Mouse (Mus musculus) neural tube, embryonic 11.5 days (tissue): ENCODE measurements around the gene Rnf216. TPM values are rescaled to one million over a fixed set of nuclear protein-coding genes. Genes with fewer than 3 reads are reported as not detected.

Experiments used
- ATAC-seq: fragments of 200-750 bp; cut with Nextera tagmentation; 2 replicates; pipeline ENCODE4 v1.8.0; 2017; ENCODE audit warnings: moderate number of reproducible peaks, mild to moderate bottlenecking, moderate TSS enrichment, moderate library complexity; ENCODE audit not compliant: insufficient read depth, low FRiP score, low TSS enrichment
- DNase-seq: peaks from one replicate; pipeline ENCODE4 v3.0.0-alpha.2; 2015; ENCODE audit warnings: low spot score
- H3K27ac ChIP-seq: fragments of 300-500 bp; sonication (generic); 2 replicates; pipeline ENCODE4 v1.5.1; 2014; ENCODE audit warnings: low read depth, mild to moderate bottlenecking, low read length
- H3K27me3 ChIP-seq: fragments of 300-500 bp; sonication (generic); 2 replicates; pipeline ENCODE4 v1.6.1; 2014; ENCODE audit warnings: mild to moderate bottlenecking, low read length, mixed read lengths; ENCODE audit not compliant: control insufficient read depth, insufficient read depth
- H3K36me3 ChIP-seq: fragments of 300-500 bp; sonication (generic); 2 replicates; pipeline ENCODE4 v1.6.1; 2014; ENCODE audit warnings: mild to moderate bottlenecking, low read length, moderate library complexity, mixed read lengths; ENCODE audit not compliant: control insufficient read depth, insufficient read depth
- H3K4me1 ChIP-seq: fragments of 300-500 bp; sonication (generic); 2 replicates; pipeline ENCODE4 v1.6.1; 2014; ENCODE audit warnings: low read length, mixed read lengths; ENCODE audit not compliant: control insufficient read depth, insufficient read depth
- H3K4me2 ChIP-seq: fragments of 300-500 bp; sonication (generic); 2 replicates; pipeline ENCODE4 v1.6.1; 2014; ENCODE audit warnings: low read depth, mild to moderate bottlenecking, moderate library complexity
- H3K4me3 ChIP-seq: fragments of 300-500 bp; sonication (generic); 2 replicates; pipeline ENCODE4 v1.5.1; 2014; ENCODE audit warnings: low read depth, low read length
- H3K9ac ChIP-seq: fragments of 300-500 bp; sonication (generic); 2 replicates; pipeline ENCODE4 v1.6.1; 2014; ENCODE audit warnings: mild to moderate bottlenecking, low read length
- H3K9me3 ChIP-seq: fragments of 300-500 bp; sonication (generic); 2 replicates; pipeline ENCODE4 v1.6.1; 2016; ENCODE audit warnings: low read length; ENCODE audit not compliant: control insufficient read depth
- WGBS: fragments of 180-500 bp; shearing (Covaris S2); extraction: QIAGEN DNeasy Blood & Tissue Kit; methylation state at CpG from one replicate; pipeline ENCODE4 v1.1.7; 2014; 5-methylcytosine and 5-hydroxymethylcytosine counted together
- polyA plus RNA-seq: library from polyadenylated mRNA; unstranded; fragments of >200 nt; fragmentation: Nextera tagmentation; extraction: Ambion mirVana; gene quantifications from 2 replicates; pipeline ENCODE4 v1.2.1, GENCODE M21; 2014

Gene Rnf216
- polyA plus RNA-seq, 1 experiment from 2014 or later: 30.6 TPM

- Histone ChIP-seq H3K4me1 (no peaks in the 10 kb centered on the region), H3K9ac (no peak overlapping the region), H3K27ac (no peak overlapping the region), H3K36me3 (no peaks in the 10 kb centered on the region), H3K4me3 (no peak overlapping the region), H3K9me3 (no peaks in the 10 kb centered on the region), H3K4me2 (no peak overlapping the region), H3K27me3 (no peaks in the 10 kb centered on the region)
- 36% methylated on average over 1 of the region's 1 CpGs for WGBS
- DNase-seq (no peak), ATAC-seq (no peak)
Observed at GRCm38 (mm10) chr5:143122673-143123072, 9.9 kb upstream of the Rnf216 start.

DNA sequence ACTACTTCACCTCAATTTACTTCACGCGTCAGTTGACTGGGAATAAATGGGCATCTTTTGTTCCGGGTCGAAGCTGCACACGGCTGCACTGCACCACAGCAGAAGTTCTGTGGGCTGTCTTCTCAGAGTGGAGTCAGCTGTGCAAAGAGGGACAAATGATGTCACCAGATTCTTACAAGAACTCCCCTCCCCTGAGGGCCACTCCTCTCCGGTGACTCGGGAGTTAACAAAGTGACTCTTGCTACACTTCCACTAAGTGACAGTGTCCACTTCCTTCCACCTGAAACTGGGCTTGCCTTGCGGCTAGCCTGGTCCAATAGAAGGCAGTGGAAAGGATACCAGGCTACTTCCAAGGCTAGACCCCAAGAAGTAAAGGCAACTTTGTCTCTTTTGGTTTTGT is 9.3 kb upstream of the Rnf216 start:
- Histone ChIP-seq H3K27me3 (no peaks in the 10 kb centered on the region), H3K4me1 (no peaks in the 10 kb centered on the region), H3K9me3 (no peaks in the 10 kb centered on the region), H3K9ac (no peak overlapping the region), H3K36me3 (no peaks in the 10 kb centered on the region), H3K4me2 (no peak overlapping the region), H3K4me3 (no peak overlapping the region), H3K27ac (no peak overlapping the region)
- DNase-seq: no peak
- 80% methylated on average over 8 of the region's 8 CpGs for WGBS
- ATAC-seq: no peak

DNA sequence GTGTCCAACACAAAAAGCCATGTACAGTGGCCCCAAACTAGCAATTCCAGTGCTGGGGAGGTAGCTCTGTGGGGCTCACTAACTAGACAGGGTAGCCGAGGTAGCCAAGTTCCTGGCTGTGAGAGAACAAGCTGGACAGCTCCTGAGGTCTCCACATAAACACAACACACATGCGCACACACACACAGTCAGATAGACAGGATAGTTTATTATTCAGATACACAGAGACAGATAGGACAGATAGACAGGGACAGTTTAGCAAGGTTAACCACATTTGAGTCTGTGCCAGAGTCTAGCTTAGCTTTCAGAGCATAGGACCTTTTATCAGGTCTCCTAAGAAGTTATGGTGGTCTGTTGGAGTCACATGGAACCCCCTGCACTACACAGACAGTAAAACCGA is 6.0 kb downstream of the Rnf216 start:
- ATAC-seq (no peak), DNase-seq (no peak)
- Histone ChIP-seq H3K27me3 (no peaks in the 10 kb centered on the region), H3K9me3 (no peaks in the 10 kb centered on the region), H3K36me3 (no peaks in the 10 kb centered on the region), H3K9ac (no peak overlapping the region), H3K4me2 (no peak overlapping the region), H3K27ac (no peak overlapping the region), H3K4me1 (no peaks in the 10 kb centered on the region), H3K4me3 (no peak overlapping the region)
- WGBS: 94% methylated on average over 3 of the region's 3 CpGs

DNA sequence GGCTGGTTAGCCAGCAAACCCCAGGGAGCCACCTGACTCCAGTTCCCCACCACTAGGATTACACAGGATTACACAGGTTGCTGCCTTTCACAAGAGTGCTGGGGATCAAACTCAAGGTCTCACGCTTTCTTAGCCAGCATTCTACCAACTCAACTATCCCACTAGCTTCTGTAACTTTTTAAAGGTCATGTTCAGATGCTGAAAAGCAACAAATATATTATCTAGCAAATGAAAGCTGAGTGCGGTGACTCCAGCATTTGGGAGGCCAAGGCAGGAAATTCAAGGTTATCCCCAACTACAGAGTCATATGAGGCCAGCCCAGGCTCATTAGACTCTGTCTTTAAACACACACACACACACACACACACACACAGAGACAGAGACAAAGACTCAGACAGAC is 9.6 kb downstream of the Rnf216 start:
- no peak for ATAC-seq
- Histone ChIP-seq H3K4me2 (no peak overlapping the region), H3K27ac (no peak overlapping the region), H3K4me1 (no peaks in the 10 kb centered on the region), H3K9ac (no peak overlapping the region), H3K4me3 (no peak overlapping the region), H3K27me3 (no peaks in the 10 kb centered on the region), H3K9me3 (no peaks in the 10 kb centered on the region), H3K36me3 (no peaks in the 10 kb centered on the region)
- WGBS: 98% methylated on average over 2 of the region's 2 CpGs
- no peak for DNase-seq

- H3K27me3 ChIP-seq: no peaks in the 10 kb centered on the region
- H3K9ac ChIP-seq: no peak overlapping the region
- H3K9me3 ChIP-seq: no peaks in the 10 kb centered on the region
- DNase-seq: no peak
- WGBS: 91% methylated on average over 1 of the region's 1 CpGs
- H3K27ac ChIP-seq: no peak overlapping the region
- no peak overlapping the region for H3K4me3 ChIP-seq
- no peak for ATAC-seq
- H3K36me3 ChIP-seq: no peaks in the 10 kb centered on the region
- H3K4me2 ChIP-seq: no peak overlapping the region
- H3K4me1 ChIP-seq: no peaks in the 10 kb centered on the region
Observed at GRCm38 (mm10) chr5:143101626-143102025, 11.2 kb downstream of the Rnf216 start.

DNA sequence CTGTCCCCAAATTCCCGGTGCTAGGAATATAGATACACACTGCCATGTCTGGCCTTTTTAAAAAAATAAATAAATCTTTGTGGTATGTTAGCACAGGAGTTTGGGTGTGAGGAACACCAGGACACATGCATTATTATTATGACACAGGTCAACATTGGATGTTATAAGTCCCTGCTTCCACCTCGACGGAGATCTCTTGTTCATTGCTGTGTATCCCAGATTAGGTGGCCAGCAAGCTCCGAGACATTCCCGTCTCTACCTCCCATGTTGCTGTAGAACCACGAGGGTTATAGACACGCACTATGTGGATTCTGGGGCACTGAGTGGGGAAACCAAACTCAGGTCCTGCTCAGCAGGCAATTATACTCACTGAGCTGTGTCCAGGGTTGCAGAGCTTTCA is 17.5 kb downstream of the Rnf216 start:
- Histone ChIP-seq H3K27me3 (no peaks in the 10 kb centered on the region), H3K9me3 (no peaks in the 10 kb centered on the region), H3K36me3 (peaks cover 3% of the 10 kb centered on the region), H3K27ac (no peak overlapping the region), H3K9ac (no peak overlapping the region), H3K4me3 (no peak overlapping the region), H3K4me1 (no peaks in the 10 kb centered on the region), H3K4me2 (no peak overlapping the region)
- 88% methylated on average over 7 of the region's 7 CpGs for WGBS
- ATAC-seq: no peak
- DNase-seq: no peak

- DNase-seq (no peak), ATAC-seq (no peak)
- no peaks in the 10 kb centered on the region for H3K27me3 ChIP-seq
- 80% methylated on average over 3 of the region's 3 CpGs for WGBS
- no peak overlapping the region for H3K4me3 ChIP-seq
- H3K4me1 ChIP-seq: no peaks in the 10 kb centered on the region
- no peak overlapping the region for H3K27ac ChIP-seq
- peaks cover 5% of the 10 kb centered on the region for H3K36me3 ChIP-seq
- H3K9ac ChIP-seq: no peak overlapping the region
- H3K9me3 ChIP-seq: no peaks in the 10 kb centered on the region
- H3K4me2 ChIP-seq: no peak overlapping the region
Observed at GRCm38 (mm10) chr5:143092891-143093290, 19.9 kb downstream of the Rnf216 start.

GRCm38 (mm10) chr5:143084898-143085297 is 27.9 kb downstream of the Rnf216 start:
- 71% methylated on average over 4 of the region's 4 CpGs for WGBS
- H3K27me3 ChIP-seq: no peaks in the 10 kb centered on the region
- no peaks in the 10 kb centered on the region for H3K9me3 ChIP-seq
- H3K9ac ChIP-seq: no peak overlapping the region
- H3K27ac ChIP-seq: no peak overlapping the region
- H3K36me3 ChIP-seq: peaks cover 6% of the 10 kb centered on the region
- no peak overlapping the region for H3K4me3 ChIP-seq
- ATAC-seq (no peak), DNase-seq (peak; percentile 54)
- H3K4me2 ChIP-seq: no peak overlapping the region
- H3K4me1 ChIP-seq: no peaks in the 10 kb centered on the region

- Histone ChIP-seq H3K4me1 (no peaks in the 10 kb centered on the region), H3K27ac (no peak overlapping the region), H3K4me2 (no peak overlapping the region), H3K9me3 (no peaks in the 10 kb centered on the region), H3K4me3 (no peak overlapping the region), H3K9ac (no peak overlapping the region), H3K27me3 (no peaks in the 10 kb centered on the region), H3K36me3 (no peaks in the 10 kb centered on the region)
- ATAC-seq (no peak), DNase-seq (no peak)
- 93% methylated on average over 1 of the region's 1 CpGs for WGBS
Observed at GRCm38 (mm10) chr5:143079806-143080205, 33.0 kb downstream of the Rnf216 start.
